Mouse (Mus musculus) spleen, adult 12 weeks (tissue): ENCODE measurements at regions not wholly inside any gene's neighbourhood (a gene's known extent, or its start where the extent isn't known, plus 50 kb on each side); places are given as distances from the start of the nearest gene placed in this dataset.
A peak's percentile ranks its signal among the peaks of the same experiment; 100 is the strongest.

Experiments
- DNase-seq: peaks from one replicate; pipeline ENCODE4 v3.0.0; 2022; ENCODE audit warnings: low spot score

DNA sequence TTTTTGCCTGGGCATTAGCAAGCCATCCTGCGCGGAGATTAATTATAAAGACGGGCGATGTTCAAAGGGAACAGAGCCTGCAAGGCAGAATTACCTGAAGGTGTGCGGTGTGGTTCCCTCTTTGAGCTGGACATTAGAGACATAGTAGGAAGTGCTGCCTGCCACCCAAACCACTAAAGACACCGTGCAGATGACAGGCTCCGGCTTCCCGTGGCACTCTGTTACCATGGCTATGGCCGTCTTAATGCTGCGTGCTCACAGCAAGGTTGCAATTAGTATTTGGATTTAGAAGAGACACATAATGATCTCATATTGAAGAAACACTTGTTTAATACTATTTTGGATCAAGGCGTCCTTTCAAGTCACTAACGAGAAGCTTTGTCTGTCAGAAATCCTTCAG, 95.0 kb upstream of the Sox5 start:
- DNase-seq: no peak

GRCm38 (mm10) chr6:144875862-144876261, 94.1 kb upstream of the Sox5 start:
- peak; percentile 6 for DNase-seq

- no peak for DNase-seq
Measured at GRCm38 (mm10) chr6:144874251-144874650, 92.5 kb upstream of the Sox5 start.

- DNase-seq: no peak
Measured at GRCm38 (mm10) chr6:144870949-144871348, 89.2 kb upstream of the Sox5 start.

- no peak for DNase-seq
Measured at GRCm38 (mm10) chr6:144867333-144867732, 85.6 kb upstream of the Sox5 start.

DNA sequence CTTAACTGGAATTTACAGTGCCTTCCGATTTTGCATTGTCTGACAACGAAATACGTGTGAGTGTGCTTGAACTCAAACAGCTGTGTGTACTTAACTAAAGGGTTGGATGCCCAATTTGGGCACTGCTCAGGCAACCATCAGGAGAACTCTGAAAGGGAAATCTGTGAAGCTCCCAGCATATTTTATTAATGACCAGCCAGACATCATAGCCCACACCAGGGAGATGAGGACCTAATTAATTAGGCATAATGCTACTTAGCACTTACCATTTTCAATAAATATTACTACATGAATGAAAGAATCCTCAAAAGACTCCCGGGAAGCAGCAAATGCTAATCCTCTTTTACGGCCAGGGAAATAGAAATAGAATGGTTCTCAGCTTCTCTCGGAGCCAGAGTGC, 82.2 kb upstream of the Sox5 start:
- no peak for DNase-seq

DNA sequence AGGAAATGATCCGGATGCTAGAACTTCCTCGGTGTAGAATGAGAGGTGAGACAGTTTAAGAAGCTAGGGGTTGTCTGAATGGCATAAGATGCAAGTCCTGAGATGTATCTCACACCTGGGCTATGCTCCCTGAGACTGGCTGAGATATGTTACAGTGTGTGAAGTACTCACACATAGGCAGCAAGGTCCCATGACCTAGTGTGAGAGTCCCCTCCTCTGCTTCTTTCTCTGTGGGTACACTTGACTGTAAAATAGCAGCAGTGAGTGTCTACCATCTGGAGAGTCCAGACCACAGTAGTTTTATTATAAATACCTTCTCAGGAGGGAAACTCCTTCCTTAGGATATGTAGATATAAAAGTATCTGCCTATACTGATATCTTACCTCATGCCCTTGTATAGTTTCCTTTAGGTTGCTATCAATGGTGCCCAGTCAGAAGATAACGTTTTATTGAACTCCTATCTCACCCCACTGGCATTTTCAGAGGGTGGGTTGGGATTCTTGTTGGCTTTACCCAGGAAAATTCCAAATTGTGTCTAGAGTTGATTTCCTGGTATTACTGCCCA, 81.7 kb upstream of the Sox5 start:
- DNase-seq: no peak

GRCm38 (mm10) chr6:144841510-144841909, 59.7 kb upstream of the Sox5 start:
- no peak for DNase-seq

GRCm38 (mm10) chr6:144839383-144839782, 57.6 kb upstream of the Sox5 start:
- no peak for DNase-seq

GRCm38 (mm10) chr6:144834323-144835183, 52.8 kb upstream of the Sox5 start:
- no peak for DNase-seq
